Mouse (Mus musculus) testis, adult 2 months (tissue): ENCODE measurements around the gene Cecr2. TPM values are rescaled to one million over a fixed set of nuclear protein-coding genes. Genes with fewer than 3 reads are reported as not detected.

Source experiments
- H3K27ac ChIP-seq: fragments of 200-500 bp; 2 replicates; pipeline ENCODE4 v1.5.1; 2012; ENCODE audit warnings: low read depth, low read length; ENCODE audit not compliant: control insufficient read depth, insufficient read depth
- H3K27me3 ChIP-seq: fragments of 200-500 bp; 2 replicates; pipeline ENCODE4 v1.6.1; 2012; ENCODE audit warnings: mild to moderate bottlenecking, low read length, moderate library complexity; ENCODE audit not compliant: control insufficient read depth, insufficient read depth
- H3K36me3 ChIP-seq: fragments of 200-500 bp; 2 replicates; pipeline ENCODE4 v1.6.1; 2012; ENCODE audit warnings: mild to moderate bottlenecking, low read length; ENCODE audit not compliant: control insufficient read depth, insufficient read depth
- H3K4me1 ChIP-seq: fragments of 200-500 bp; 2 replicates; pipeline ENCODE4 v1.6.1; 2012; ENCODE audit warnings: low read length; ENCODE audit not compliant: control insufficient read depth, insufficient read depth
- H3K4me3 ChIP-seq: fragments of 200-500 bp; 2 replicates; pipeline ENCODE4 v1.5.1; 2012; ENCODE audit warnings: low read depth, mild to moderate bottlenecking, low read length, moderate library complexity, mixed read lengths; ENCODE audit not compliant: control insufficient read depth
- CTCF ChIP-seq: fragments of 200-500 bp; IDR thresholded peaks from 2 replicates; pipeline ENCODE4 v1.5.1; 2012; ENCODE audit warnings: low read depth, mild to moderate bottlenecking, inconsistent platforms, low read length, moderate library complexity; ENCODE audit not compliant: control insufficient read depth, insufficient read depth, insufficient replicate concordance
- POLR2A ChIP-seq: fragments of 200-500 bp; IDR thresholded peaks from 2 replicates; pipeline ENCODE4 v1.6.1; 2012; ENCODE audit warnings: low read depth, mild to moderate bottlenecking, inconsistent platforms, low read length, moderate library complexity; ENCODE audit not compliant: control insufficient read depth
- polyA plus RNA-seq: library from polyadenylated mRNA; depleted of rRNA; stranded (reverse); fragments of >200 nt; gene quantifications from 2 replicates; pipeline ENCODE4 v1.2.3, GENCODE M21; 2012

Cecr2 gene
- polyA plus RNA-seq, 1 experiment = 16.8 TPM

- peak overlapping the region; percentile 99; the same call in 1 of the 2 replicates for H3K4me3 ChIP-seq
- H3K4me1 ChIP-seq = peaks cover 2% of the 10 kb centered on the region; the same call in 1 of the 2 replicates
- H3K27ac ChIP-seq = no peak overlapping the region
- no peaks in the 10 kb centered on the region for H3K27me3 ChIP-seq
- TF ChIP-seq POLR2A (no peak), CTCF (no peak)
- H3K36me3 ChIP-seq = no peaks in the 10 kb centered on the region
Measured at GRCm38 (mm10) chr6:120667911-120668310, 1.7 kb downstream of the Cecr2 start.

GRCm38 (mm10) chr6:120674121-120674520 lies 8.0 kb downstream of the Cecr2 start:
- no peaks in the 10 kb centered on the region for H3K27me3 ChIP-seq
- H3K36me3 ChIP-seq = no peaks in the 10 kb centered on the region
- H3K4me3 ChIP-seq = no peak overlapping the region
- H3K27ac ChIP-seq = no peak overlapping the region
- TF ChIP-seq POLR2A (no peak), CTCF (no peak)
- no peaks in the 10 kb centered on the region for H3K4me1 ChIP-seq

GRCm38 (mm10) chr6:120674881-120675280 lies 8.7 kb downstream of the Cecr2 start:
- Histone ChIP-seq H3K36me3 (no peaks in the 10 kb centered on the region), H3K27me3 (no peaks in the 10 kb centered on the region), H3K4me1 (0 out of 2 replicates have a peak, but pooled peaks cover under 1% of the 10 kb centered on the region), H3K27ac (no peak overlapping the region), H3K4me3 (no peak overlapping the region)
- TF ChIP-seq POLR2A (no peak), CTCF (no peak)

- Histone ChIP-seq H3K4me1 (0 out of 2 replicates have a peak, but pooled peaks cover 2% of the 10 kb centered on the region), H3K4me3 (no peak overlapping the region), H3K27ac (no peak overlapping the region), H3K27me3 (no peaks in the 10 kb centered on the region), H3K36me3 (no peaks in the 10 kb centered on the region)
- TF ChIP-seq CTCF = no peak
- TF ChIP-seq POLR2A = no peak
Measured at GRCm38 (mm10) chr6:120675979-120676378, 9.8 kb downstream of the Cecr2 start.

GRCm38 (mm10) chr6:120683351-120683750 lies 17.2 kb downstream of the Cecr2 start:
- H3K27ac ChIP-seq = no peak overlapping the region
- no peaks in the 10 kb centered on the region for H3K27me3 ChIP-seq
- TF ChIP-seq CTCF (no peak), POLR2A (no peak)
- H3K4me1 ChIP-seq = 0 out of 2 replicates have a peak, but pooled peaks cover 2% of the 10 kb centered on the region
- H3K4me3 ChIP-seq = no peak overlapping the region
- no peaks in the 10 kb centered on the region for H3K36me3 ChIP-seq

GRCm38 (mm10) chr6:120684750-120685149 lies 18.6 kb downstream of the Cecr2 start:
- TF ChIP-seq POLR2A = no peak
- TF ChIP-seq CTCF = no peak

GRCm38 (mm10) chr6:120686872-120687650 lies 20.9 kb downstream of the Cecr2 start:
- H3K27ac ChIP-seq = no peak overlapping the region
- H3K4me1 ChIP-seq = no peaks in the 10 kb centered on the region
- TF ChIP-seq POLR2A (no peak), CTCF (no peak)

More at GRCm38 (mm10) chr6:120684750-120685149, 18.6 kb downstream of the Cecr2 start:
- Histone ChIP-seq H3K4me1 (0 out of 2 replicates have a peak, but pooled peaks cover 2% of the 10 kb centered on the region), H3K27me3 (no peaks in the 10 kb centered on the region), H3K36me3 (no peaks in the 10 kb centered on the region), H3K27ac (no peak overlapping the region), H3K4me3 (no peak overlapping the region)

GRCm38 (mm10) chr6:120700221-120700620 lies 34.1 kb downstream of the Cecr2 start:
- H3K27ac ChIP-seq = no peak overlapping the region
- no peaks in the 10 kb centered on the region for H3K36me3 ChIP-seq
- no peaks in the 10 kb centered on the region for H3K4me1 ChIP-seq
- no peaks in the 10 kb centered on the region for H3K27me3 ChIP-seq
- TF ChIP-seq CTCF (no peak), POLR2A (no peak)
- H3K4me3 ChIP-seq = no peak overlapping the region

More at GRCm38 (mm10) chr6:120686872-120687650, 20.9 kb downstream of the Cecr2 start:
- Histone ChIP-seq H3K4me3 (no peak overlapping the region), H3K36me3 (no peaks in the 10 kb centered on the region), H3K27me3 (no peaks in the 10 kb centered on the region)
